Mouse (Mus musculus) monocyte, adult 59 days (primary cell): ENCODE data around the gene Rep15. TPM values are rescaled to one million over a fixed set of nuclear protein-coding genes. Genes with fewer than 3 reads are reported as not detected.

Source experiments
- total RNA-seq, 2 experiments: library from RNA; stranded (reverse); gene quantifications; one replicate each; pipeline ENCODE4 v1.2.4; 2023

Gene Rep15
- total RNA-seq: under 1 TPM in 1 of 2 experiments, not detected in 1; 0.47 TPM

DNA sequence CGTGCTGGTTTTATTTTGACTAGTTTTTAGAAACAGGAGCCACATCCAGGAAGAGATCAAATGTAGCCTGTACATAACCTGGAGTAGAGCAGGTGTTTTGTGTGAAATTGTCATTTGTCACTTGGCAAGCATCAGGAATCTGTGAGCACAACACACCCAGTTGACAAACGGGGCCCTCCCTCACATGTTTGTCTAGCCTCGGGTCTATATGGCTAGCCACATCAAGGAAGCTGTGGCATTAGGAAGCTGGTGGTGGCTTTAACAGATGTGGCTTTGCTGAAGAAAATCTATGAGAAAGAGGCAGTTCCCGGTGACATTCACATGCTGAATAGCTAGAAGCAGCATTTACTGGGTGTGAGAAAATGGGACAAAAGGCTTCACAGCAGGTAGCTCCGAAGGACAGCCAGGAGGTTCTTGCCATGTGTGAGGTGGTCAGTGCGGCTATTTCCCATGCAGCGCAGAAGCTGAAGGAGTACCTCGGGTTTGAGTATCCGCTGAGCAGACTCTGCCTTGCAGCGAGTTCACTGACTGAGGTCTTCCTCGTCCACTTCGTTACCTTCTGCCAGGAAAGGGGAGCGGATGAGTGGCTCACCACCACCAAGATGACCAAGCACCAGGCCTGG lies at the start of gene Rep15:
Rep15 (plus strand) TSS at position 282 of the 623 bp plus-strand sequence.

DNA sequence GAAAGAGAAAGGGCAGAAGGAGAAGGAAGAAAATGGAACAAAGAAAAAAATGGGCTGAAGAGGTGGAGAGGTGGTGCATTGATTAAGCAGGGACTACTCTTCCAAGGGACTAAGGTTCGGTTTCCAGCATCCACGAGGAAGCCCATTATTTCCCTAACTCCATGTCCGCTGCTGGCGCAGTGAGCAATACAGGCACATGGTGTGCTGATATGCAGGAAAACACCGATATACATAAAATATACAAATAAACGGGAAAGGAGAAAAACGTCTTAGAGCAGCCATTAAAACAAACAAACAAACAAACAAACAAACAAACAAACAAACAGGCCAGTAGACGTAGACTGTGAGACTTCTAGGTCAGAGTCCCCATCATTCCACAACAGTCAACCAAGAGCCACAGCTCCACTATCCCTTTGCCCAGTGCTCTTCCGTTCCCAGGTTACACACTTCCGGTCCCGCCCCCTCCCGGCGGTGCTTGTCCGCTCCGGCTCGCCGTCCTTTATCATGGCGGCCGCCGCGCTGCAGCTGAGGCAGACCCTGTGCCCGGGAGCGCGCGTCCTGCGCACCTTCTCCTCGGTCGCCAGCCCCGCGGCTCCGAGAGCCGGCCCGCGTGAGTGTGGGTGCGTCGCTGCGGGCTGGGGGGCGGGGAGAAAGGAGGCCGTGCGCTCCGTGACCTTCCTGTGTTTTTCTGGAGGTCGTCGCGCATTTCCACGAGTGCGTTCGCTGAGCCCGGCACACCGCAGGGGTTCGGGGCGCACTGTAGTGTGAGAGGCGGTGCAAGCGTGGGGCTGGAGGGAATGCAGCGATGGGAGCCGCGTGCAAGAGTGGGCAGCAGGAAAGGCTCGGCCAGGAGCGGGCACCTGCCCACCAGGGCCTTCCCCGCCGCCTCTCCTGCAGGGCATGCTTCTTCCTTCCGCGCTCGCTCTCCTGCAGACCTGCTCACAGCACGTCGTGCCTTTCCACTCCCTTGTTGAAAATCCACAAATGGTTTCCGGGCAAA lies 10.2 kb downstream of the Rep15 start, which contains the start of gene Mrps35:
Mrps35 (plus strand) TSS at position 474 of the 1,000 bp plus-strand sequence.

Other genes with a start within 250 kb of the Rep15 start
- not detected for gene Arntl2, start 236.5 kb upstream of the Rep15 start, total RNA-seq
- not detected for gene Smco2, start 182.5 kb upstream of the Rep15 start, total RNA-seq
- 10 to 100 TPM in 1 of 2 experiments, 1 to 10 TPM in 1; 9.4 to 11.0 TPM for gene Ppfibp1, start 144.1 kb upstream of the Rep15 start, total RNA-seq
- gene 1700034J05Rik, start 78.2 kb upstream of the Rep15 start, total RNA-seq: not detected
- gene Mrps35, start 10.2 kb downstream of the Rep15 start, total RNA-seq: 10 to 100 TPM; 24.5 to 36.7 TPM
- gene Mansc4, start 54.4 kb downstream of the Rep15 start, total RNA-seq: not detected
- 1 to 10 TPM; 3.8 to 4.9 TPM for gene Klhl42, start 58.8 kb downstream of the Rep15 start, total RNA-seq
- gene Pthlh, start 231.6 kb downstream of the Rep15 start, total RNA-seq: not detected